Mouse (Mus musculus) retina, postnatal 7 days (tissue): Measurements from ENCODE around the gene Ltbp1.

Experiments
- DNase-seq: peaks from one replicate; pipeline ENCODE4 v3.0.0-alpha.2; 2012; ENCODE audit warnings: low read depth, low spot score

Gene Ltbp1

DNA sequence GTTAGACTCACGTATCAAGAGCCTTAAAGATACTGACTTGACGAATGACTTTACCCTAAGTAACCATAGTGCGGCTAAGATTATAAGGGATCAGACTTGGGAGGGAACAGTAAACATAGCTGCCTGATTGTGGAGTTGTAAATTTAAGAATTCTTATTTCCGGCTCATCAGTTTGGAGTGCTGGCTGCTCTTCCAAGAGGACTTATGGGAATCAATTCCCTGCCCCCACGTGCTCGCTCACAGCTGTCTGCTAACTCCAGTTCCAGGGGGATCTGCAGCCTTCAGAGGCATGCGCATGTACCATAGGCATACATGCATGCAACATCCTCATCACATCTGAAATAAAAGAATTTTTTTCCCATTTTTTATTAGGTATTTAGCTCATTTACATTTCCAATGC is 61.0 kb downstream of the Ltbp1 start:
- DNase-seq: no peak

DNA sequence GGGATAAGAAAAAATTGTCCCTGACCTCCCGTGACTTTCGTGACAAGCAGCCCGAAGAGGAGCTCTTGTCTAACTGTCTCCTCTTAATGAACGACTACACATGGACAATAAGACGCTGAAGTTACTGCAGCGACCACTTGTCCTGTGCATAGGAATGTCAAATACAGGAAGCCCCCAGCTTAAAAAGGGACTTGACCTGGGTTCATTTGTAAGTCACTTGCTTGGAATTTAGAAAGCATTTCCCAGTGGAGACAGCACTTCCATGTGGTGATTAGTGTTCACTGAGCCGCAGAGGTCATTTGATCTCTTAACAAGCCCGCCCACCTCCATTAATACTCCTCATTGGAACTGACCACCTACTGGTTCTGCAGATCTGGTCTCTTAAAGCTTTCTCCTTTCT is 61.9 kb downstream of the Ltbp1 start:
- no peak for DNase-seq

DNA sequence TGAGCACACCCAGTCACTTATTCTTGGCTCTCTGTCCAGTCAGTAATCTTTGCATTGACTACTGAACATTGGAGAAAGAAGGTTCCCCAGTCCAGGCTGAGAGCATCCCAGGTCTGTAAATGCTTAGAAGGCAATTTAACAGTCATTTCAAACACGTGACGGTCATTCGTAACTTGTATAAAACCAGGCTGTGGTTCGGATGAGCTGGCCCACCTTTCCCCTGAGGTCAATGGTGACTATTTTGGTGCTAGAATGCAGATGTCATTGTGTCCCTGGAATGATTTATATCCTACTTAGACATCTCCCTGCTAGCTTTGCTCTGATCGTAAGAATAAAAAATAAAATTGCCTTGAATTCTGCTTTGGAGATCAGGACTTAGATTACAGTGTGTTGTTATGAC is 63.9 kb downstream of the Ltbp1 start:
- no peak for DNase-seq

DNA sequence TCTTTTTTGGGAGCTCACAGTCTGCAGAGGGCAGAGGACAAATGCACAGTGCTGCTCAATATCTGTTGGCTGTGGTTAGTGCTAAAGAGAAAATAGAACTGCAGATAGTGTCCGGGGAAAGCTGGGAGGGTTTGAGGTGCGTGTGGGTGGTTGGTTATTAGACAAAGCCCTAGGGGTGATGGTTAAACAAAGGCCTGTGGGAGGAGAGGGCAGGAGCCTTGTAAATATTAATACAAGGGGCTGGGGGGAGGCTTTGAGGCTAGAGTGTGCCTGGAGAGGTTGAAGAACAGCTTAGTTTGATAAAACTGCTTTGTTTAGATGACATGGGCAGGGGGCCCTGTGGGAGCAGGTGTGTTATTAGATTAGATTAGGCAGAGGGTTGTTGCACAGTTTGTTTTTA is 65.8 kb downstream of the Ltbp1 start:
- DNase-seq: no peak

DNA sequence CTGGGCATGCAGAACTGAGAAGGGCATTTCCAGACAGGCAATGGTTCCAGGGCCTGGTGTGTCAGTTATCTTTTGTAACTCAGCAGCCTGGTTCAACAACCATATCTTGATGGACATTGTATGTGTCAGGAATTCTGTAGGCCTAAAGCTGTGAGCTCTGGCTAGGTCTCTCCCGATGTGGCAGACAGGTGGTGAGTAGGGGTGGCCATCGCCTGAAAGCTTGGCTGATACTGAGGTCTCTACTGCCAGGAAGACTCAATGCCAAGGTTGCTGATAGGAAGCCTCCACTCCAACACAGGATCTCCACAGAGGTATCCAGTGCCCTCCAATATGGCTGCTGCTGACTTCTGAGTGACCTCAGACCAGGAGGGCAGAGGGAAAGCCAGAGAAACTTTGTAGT is 66.4 kb downstream of the Ltbp1 start:
- no peak for DNase-seq

DNA sequence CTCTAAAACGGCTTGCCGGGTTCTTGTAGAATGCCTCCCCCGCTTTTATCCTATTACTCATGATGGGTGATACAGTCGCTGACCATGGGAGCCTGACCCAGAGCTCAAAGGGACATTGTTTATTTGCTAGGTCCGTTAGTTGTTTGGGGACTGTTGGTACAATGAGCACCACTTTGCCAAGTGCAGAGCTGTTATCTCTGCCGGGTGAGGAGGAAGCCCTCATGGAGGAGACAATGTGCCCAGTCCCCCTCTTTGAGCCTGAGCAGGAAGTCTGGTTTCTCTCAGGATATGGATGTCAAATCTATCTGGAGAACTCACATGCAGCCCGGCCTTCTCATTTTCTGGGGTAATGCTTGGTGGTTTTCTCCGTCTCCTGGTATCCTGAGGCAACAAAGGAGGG is 68.5 kb downstream of the Ltbp1 start:
- DNase-seq: no peak

DNA sequence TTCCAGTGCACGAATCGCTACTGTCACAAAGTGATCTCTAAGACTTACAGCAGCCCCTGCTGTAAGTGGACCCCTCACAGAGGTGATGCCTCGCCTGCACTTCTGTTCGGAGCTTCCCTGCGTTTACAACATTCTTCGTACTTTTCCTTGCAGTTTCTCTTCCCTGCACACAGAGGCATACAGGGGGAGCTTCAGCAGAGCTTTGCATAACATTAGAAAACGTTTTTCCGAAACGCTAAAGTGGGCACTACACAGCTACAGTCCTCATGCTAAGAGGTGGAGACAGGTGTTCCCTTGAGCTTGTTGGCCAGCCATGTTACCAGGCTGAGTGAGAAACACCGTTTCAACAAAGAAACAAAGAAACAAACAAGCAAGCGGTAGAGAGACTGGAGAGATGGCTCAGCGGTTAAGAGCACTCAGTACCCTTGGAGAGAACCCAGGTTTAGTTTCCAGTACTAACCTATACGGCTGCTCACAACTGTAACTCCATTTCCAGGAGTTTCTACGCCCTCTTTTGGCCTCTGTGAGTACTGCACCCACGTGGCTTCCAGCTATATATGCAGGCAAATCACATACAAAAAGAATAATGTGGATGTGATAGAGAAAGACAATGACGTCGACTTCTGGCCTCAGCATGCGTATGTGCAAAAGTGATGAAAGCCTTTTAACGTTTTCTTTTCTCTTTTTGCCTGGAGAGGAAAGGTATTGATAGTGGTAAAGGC is 69.8 kb downstream of the Ltbp1 start:
- DNase-seq: no peak

DNA sequence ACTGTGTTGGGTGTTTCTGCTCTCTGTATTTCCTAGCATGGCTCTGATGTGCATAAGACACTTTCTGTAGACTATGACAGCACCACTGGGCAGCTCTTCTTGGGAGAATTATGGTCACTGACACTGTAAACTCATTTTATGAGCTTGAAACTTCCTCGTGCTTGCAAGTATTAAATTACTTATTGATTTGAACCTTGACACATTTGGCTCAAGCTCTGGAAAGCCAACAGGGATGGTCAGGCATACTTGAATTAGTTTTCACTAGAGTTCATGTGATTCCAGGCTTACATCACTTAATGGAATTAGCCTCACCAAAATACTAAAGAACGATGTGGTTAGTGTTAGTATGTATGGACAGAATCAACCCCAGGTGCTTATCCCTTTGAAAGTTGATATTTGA is 76.0 kb downstream of the Ltbp1 start:
- DNase-seq: no peak

DNA sequence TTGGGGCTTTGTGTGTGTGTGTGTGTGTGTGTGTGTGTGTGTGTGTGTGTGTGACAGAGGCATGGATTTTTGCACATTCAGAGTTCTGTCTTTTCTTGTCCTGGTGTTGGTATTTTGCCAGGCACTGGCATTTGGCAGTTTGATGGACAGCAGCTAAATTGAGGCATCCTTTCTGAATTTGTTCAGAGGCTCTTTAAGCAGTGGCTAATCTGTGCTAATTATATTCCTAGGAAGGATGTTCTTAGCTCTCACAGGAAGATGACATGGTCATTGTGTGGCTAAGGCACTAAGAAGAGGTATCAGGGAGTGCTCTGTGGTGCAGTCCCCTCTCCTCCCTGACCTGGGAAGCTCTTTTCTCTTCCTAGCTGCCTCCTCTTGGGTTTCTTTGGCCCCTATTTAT is 77.1 kb downstream of the Ltbp1 start:
- DNase-seq: no peak

DNA sequence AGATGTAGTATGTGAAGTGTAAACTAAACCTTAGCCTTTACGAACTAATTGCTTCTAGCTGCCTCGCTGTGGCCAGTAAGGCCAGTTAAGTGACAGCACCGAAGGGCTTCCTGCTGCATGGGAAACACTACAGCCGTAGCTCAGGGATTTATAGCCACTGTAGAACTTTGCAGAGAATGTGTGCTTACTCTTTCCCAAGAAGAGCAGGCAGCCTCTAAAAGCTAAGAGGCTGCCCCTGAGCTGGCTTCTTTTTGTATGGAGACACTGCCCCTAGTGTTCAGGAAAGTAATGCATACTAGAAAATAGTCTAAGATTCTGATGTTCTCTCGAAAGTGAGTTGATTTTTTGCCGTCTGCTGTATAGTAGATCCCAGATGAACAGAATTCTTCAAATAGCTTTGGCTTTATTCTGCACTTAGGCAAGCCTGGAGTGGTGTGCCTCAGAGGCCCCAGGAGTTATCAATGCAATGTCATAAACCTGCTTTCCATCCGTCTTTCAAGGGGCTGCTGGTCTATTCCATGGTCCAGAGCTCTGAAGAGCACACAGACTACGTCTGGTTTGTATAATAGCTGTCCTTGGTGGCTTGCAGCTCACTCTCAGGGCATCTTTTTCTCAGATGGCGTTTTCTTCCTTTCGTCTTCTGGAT is 82.1 kb downstream of the Ltbp1 start:
- DNase-seq: peak; percentile 9

DNA sequence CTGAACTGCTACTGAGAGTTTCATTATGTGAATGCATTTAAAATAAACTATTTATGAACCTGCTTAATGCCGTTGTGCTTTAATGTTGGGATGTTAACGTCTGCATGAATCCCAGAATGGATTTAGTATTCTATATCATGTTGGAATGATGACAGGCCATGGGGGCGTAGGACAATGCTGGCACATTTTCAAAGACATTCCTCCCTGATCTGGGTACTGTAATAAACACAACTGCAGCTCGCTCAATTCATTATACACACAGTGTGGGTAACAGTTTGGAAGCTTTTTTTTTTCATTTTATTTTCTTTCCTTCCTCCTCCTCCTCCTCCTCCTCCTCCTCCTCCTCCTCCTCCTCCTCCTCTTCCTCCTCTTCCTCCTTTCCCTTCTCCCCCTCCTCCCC is 82.9 kb downstream of the Ltbp1 start:
- no peak for DNase-seq

DNA sequence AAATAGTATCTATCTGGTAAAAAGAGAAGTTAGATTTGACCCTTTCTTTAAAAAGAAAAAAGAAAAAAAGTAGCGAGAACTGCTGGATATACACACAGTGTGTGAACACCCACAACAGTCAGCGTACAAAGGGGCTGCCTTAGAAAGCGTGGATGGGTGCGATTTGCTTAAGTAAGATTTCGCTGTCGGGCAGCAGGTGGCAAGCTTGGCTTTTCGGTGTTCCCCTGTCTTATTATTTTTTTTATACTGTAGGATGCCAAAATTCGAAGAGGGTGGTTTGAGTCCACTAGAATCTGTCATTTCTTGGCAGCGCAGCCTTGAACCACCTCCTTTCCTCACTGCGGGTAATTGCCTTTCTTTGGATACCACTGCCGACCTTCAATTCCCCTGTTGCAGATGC is 83.4 kb downstream of the Ltbp1 start:
- no peak for DNase-seq

DNA sequence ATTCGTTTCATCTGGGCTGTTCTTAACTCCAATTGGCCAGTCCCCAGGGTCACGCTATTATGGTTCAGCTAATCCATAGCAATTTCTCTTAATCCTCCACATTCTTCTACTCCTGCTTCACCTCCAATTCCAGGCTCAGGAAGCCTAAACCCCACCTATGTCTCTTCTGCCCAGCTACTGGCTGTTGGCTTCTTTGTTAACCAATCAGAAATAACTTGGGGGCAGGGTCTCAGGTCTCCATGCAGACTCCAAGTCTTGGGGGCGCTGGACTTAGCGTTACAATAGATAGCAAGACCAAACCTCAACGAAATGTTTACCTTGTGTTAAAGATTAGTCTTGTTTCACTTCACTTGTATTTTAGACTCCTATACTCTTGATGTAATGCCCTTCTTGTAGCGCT is 85.2 kb downstream of the Ltbp1 start:
- no peak for DNase-seq

DNA sequence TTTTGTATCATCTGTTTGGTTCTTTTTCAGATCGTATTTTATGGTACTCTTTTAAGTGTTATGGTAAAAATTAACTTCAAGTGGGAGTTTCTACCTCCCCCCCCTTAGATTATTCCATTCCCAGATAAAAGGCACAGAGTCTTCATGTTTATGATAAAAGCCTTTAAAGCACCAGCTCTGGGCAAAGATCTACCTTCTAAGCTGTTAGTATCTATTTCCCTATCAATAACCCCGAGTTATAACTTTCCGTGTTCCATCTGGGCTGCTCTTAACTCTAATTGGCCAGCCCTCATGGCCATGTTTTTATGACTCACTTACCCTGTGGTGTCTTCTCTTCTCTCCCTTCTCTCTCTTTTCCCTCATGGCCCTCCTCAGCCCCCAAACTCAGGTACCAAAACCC is 88.2 kb downstream of the Ltbp1 start:
- DNase-seq: no peak

DNA sequence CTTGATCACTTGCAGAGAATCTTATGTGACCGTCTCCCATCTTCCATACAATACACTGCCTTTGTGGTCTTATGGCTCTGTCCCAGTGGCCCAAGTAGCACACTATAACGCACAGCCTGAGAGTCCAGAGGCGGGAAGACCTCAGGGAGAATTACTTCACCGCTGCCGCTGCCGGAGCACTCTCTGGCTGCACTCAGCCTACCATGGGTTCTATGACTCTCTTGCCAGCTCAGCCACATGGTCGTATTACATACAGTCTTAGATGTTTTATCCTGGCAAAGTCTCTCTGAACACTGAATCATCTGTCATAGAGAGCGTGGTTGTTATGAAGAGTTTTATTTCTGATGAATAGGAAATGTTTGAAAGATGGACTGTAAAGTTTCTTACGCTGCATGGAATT is 89.2 kb downstream of the Ltbp1 start:
- DNase-seq: no peak

DNA sequence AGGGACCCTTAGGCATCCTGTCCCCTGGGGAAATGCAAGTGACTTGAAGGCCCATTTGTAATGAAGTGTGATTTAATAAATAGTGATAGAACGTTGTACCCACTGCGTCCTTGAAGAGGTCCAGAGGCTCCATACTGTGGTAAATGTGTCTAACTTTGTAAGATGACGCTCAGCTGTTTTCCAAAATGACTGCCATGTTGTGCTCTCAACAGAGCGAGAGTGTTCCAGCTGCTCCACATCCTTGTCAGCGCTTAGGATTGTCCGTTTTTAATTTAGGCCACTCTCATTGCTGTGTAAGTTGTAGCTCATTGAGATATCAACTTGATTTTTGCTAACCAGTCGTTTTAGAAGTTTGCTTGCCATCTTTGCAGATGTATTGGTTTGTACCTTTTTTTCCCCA is 91.4 kb downstream of the Ltbp1 start:
- no peak for DNase-seq

DNA sequence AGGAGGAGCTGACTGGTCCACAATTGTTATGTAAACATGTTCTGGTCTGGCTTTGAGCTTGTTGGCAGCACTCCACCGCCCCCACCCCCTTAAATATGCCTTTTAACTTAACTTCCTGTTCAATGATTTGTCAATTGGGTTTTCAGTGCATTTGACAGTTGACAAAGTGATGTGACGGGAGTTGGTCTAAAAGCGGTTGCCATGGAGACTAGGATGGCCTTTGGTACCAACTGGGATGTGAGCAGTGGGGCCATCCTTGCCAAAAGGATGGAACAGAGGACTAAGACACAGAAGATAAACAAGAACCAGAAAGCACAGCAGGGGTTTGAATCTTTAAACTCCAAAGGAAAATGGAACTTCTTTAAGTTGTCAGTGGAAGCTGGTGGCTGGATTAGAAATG is 92.0 kb downstream of the Ltbp1 start:
- DNase-seq: no peak

DNA sequence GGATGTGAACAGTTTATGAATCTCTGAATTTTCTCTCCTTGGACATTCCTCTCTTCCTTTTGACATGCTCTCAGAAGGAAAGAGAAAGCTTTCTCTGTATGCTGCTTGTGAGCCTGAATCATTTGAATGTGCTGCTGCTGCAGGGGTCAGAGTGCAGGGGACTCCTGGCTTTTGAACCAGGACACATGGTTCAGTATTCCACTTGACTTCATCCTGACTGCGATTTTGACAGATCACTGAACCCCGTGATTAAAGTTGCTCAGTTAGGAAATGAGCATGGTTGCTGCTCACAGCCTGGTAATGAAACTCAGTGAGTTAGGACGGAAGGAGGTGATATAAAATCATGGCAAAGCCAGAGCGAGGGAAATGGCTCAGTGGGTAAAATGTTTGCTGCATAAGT is 95.8 kb downstream of the Ltbp1 start:
- DNase-seq: no peak

DNA sequence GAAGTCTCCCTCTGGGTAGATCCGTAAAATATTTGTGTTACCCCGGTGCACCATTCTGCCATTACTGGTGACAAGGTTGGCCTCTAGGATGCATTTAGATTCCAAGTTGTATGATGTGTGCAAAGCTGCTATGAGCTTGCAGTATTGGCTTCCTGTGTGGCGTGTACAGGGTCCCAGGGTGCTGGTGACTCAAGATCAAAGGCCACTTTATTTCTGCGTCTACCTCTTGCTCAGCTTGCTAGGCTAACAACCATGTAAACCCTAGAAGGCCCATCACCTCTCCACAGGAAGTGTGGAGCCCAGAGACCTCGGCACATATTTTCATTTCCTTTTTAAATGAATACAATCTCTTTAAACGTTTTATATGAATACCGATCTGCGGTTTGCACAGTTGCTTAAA is 96.6 kb downstream of the Ltbp1 start:
- DNase-seq: no peak

DNA sequence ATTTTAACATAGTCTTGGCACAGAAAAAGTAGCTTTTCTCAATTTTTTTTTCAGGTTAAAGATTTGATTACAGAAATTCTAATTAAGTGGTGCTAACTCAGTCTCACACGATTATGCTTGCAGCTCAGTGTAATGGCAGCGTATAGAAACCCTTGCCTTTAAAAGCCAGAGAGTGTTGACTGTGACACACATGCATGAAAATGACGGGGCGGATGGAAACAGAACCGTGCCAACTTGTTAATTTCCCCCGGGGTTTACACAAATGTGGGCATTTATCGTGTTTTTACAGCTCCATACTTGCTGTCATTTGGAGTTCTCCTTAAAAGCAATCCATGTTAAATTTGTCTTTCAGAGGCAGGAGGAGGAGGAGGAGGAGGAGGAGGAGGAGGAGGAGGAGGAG is 102.0 kb downstream of the Ltbp1 start:
- DNase-seq: no peak

DNA sequence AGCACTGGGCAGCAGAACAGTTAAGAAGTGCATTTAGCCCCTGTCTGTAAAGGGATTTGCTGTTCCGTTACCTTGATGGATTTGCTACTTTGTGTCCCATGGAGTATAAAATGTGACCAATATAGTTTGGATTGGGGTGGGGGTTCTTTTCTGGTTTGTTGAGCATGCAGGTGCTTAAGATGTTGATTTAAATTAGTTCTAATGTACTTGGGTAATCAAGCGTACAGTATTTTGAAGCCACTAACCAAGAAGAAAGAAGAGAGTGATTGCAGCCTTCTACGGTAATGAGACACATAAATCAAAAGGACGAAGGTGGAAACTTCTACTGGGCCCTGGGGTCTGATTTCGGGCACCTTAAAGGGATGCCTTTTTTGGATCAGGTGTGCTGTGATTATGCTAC is 102.5 kb downstream of the Ltbp1 start:
- DNase-seq: no peak

DNA sequence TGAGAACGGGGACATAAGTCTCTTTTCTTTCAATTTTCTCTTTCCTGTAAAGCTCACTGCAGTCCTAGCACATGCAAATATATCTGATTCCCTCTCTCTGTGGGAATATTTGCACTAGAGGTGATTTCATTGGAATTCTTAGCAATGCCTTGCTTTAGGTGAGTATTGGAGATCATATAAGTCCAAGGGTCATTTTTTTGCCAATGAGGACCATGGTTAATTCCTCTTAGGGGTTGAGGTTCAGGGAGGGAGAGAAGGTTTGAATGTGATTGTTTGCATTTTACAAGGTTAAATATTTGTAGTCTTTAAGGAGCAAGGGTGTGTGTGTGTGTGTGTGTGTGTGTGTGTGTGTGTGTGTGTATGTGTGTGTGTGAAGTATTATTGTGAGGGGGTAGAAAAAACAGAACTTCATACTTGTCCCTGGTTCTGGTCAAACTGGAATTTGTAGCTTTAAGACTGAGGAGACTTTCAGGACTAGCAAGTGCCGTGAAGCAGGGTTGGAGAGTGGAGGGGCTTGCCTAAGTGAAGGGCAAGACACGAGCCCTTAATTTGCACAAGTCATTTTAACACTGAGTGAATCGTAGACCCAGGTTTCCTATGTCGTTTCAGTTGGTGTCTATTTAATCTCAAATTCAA is 103.8 kb downstream of the Ltbp1 start:
- DNase-seq: no peak
